Mouse (Mus musculus) hindbrain, embryonic 14.5 days (tissue): ENCODE results near the gene Tenm1. TPM values are rescaled to one million over a fixed set of nuclear protein-coding genes. Genes with fewer than 3 reads are reported as not detected.

Experiments used
- ATAC-seq: fragments of 200-750 bp; cut with Nextera tagmentation; 2 replicates; pipeline ENCODE4 v1.8.0; 2017; ENCODE audit warnings: moderate number of reproducible peaks, mild to moderate bottlenecking, moderate TSS enrichment, moderate library complexity; ENCODE audit not compliant: low FRiP score
- DNase-seq: peaks from one replicate; pipeline ENCODE4 v3.0.0-alpha.2; 2015; ENCODE audit warnings: low spot score
- H3K27ac ChIP-seq: fragments of 300-500 bp; sonication (generic); 2 replicates; pipeline ENCODE4 v1.5.1; 2014; ENCODE audit warnings: mild to moderate bottlenecking, moderate library complexity
- H3K27me3 ChIP-seq: fragments of 300-500 bp; sonication (generic); 2 replicates; pipeline ENCODE4 v1.6.1; 2014; ENCODE audit warnings: mild to moderate bottlenecking, low read length, mixed read lengths; ENCODE audit not compliant: control insufficient read depth, insufficient read depth
- H3K36me3 ChIP-seq: fragments of 300-500 bp; sonication (generic); replicated peaks from 2 replicates; pipeline ENCODE4 v1.6.1; 2014; ENCODE audit not compliant: control insufficient read depth, insufficient read depth
- H3K4me1 ChIP-seq: fragments of 300-500 bp; sonication (generic); replicated peaks from 2 replicates; pipeline ENCODE4 v1.6.1; 2014; ENCODE audit warnings: antibody characterized with exemption, low read length, mixed read lengths; ENCODE audit not compliant: control insufficient read depth, insufficient read depth
- H3K4me2 ChIP-seq: fragments of 300-500 bp; sonication (generic); replicated peaks from 2 replicates; pipeline ENCODE4 v1.6.1; 2014; ENCODE audit warnings: mild to moderate bottlenecking, moderate library complexity
- H3K4me3 ChIP-seq: fragments of 300-500 bp; sonication (generic); replicated peaks from 2 replicates; pipeline ENCODE4 v1.5.1; 2014; ENCODE audit warnings: mild to moderate bottlenecking, low read length
- H3K9ac ChIP-seq: fragments of 300-500 bp; sonication (generic); 2 replicates; pipeline ENCODE4 v1.6.1; 2014
- H3K9me3 ChIP-seq: fragments of 300-500 bp; sonication (generic); 2 replicates; pipeline ENCODE4 v1.6.1; 2016; ENCODE audit warnings: low read length; ENCODE audit not compliant: control insufficient read depth
- WGBS: fragments of 180-500 bp; shearing (Covaris S2); extraction: QIAGEN DNeasy Blood & Tissue Kit; methylation state at CpG from one replicate; pipeline ENCODE4 v1.1.7; 2014; 5-methylcytosine and 5-hydroxymethylcytosine counted together
- polyA plus RNA-seq: library from polyadenylated mRNA; unstranded; fragments of >200 nt; fragmentation: Nextera tagmentation; extraction: Ambion mirVana; gene quantifications from 2 replicates; pipeline ENCODE4 v1.2.1, GENCODE M21; 2014

Gene Tenm1
- polyA plus RNA-seq, 1 experiment from 2014 or later = 30.8 TPM

DNA sequence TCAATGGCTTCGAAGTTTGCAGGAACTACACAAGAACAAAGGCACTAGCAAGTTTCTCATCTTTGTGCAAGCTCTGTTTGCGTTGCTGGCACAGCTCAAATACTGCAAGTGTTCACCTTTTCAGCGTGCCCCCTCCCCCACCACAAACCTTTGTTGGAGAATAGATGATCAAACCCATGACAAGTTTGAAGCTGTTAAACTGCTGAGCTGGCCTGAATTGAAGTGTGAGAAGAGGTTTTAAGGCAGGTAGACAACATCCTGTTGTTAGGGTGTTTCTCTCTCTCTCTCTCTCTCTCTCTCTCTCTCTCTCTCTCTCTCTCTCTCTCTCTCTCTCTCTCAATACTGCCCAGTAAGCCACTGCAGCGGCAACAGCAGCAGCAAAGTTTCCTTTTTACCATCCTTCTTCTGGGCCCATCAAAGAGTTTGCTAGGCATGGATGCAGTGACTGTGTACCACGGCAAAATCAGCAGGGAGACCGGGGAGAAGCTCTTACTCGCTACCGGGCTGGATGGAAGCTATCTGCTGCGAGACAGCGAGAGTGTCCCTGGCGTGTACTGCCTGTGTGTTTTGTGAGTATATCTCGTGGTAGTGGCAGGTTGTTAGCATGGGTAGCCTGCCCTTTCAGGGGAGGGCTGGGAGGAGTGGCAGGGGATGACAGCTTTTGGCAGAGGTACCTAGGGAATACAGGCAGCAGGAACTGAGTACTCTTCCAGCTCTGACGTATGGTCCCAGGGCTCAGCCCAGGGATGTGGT lies 926.5 kb downstream of the Tenm1 start, which contains the start of gene Sh2d1a:
Gene Sh2d1a, plus strand, starts transcription at position 163 of the 753 bp plus-strand sequence.
- no peak for DNase-seq
- no peaks in the 10 kb centered on the region for H3K27me3 ChIP-seq
- no peaks in the 10 kb centered on the region for H3K36me3 ChIP-seq
- H3K4me2 ChIP-seq = no peak within 1 kb of the TSS
- WGBS = 75% methylated on average over 13 of the region's 13 CpGs
- H3K27ac ChIP-seq = no peak within 1 kb of the TSS
- ATAC-seq = no peak
- no peak within 1 kb of the TSS for H3K9ac ChIP-seq
- no peaks in the 10 kb centered on the region for H3K9me3 ChIP-seq
- no peak within 1 kb of the TSS for H3K4me3 ChIP-seq
- no peaks in the 10 kb centered on the region for H3K4me1 ChIP-seq

DNA sequence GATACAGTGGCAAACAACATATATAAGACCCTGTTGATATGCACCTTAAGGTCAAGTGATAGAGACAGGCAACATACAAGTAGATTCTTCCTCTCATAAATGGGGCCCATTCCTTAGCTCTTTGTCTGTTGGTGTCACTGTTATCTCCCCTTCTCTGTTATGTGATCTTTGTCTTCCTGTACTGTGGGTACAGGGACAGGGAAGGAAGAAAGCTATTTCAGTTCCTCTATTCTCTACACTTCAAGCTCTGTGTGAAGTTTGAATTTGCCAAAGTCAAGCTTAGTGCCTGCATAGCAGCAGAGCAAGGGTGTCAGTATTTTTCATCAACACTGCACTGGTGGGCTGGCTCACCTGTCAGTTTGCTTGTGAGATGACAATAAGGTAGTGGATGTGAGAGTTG lies 928.4 kb downstream of the Tenm1 start:
- Histone ChIP-seq H3K4me2 (no peak overlapping the region), H3K9ac (no peak overlapping the region), H3K36me3 (no peaks in the 10 kb centered on the region), H3K27me3 (no peaks in the 10 kb centered on the region), H3K27ac (no peak overlapping the region), H3K4me1 (no peaks in the 10 kb centered on the region), H3K9me3 (no peaks in the 10 kb centered on the region), H3K4me3 (no peak overlapping the region)
- ATAC-seq (no peak), DNase-seq (no peak)

DNA sequence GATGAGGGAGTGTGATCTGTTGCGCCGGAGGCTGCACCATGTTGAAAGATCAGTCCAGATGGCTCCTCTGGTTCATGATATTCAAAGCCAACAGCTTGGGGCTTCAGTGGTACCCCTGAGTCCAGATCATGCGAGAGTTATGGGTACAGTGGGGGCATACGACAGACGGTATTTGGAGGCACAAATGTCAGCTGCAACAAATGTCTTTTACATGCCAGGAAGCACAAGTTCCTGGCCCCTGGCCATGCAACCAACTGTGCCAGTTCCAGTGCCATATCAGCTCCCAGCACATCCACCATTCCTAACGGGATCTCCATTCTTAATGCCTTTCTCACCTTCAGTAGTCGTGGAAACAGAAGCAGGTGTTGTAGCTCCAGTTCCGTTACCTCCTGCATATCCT lies 938.6 kb downstream of the Tenm1 start:
- Histone ChIP-seq H3K27ac (no peak overlapping the region), H3K9ac (no peak overlapping the region), H3K4me1 (no peaks in the 10 kb centered on the region), H3K4me2 (no peak overlapping the region), H3K27me3 (no peaks in the 10 kb centered on the region), H3K36me3 (no peaks in the 10 kb centered on the region), H3K9me3 (no peaks in the 10 kb centered on the region), H3K4me3 (no peak overlapping the region)
- DNase-seq (no peak), ATAC-seq (no peak)
- WGBS = 94% methylated on average over 8 of the region's 8 CpGs

DNA sequence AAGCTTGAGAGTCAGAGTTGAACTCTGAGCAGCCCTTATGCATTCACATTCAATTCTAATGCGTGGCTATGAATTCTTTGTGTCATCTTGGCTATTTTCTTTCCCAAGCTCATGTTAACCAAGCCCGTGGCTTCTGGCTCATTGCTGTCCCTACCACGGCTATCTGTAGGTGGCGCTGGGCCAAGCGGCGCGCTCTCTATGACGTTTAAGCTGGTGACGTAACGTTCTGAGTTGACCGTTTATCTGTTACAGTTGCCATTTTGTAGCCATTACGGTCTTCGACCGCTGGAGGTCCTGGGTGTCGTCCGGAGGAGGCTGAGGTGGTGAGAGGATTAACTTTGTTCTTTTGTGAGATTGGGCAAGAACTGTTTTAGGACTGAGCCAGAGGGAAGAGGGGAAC lies 939.5 kb downstream of the Tenm1 start, which contains the start of gene Tex13c2:
Gene Tex13c2, plus strand, starts transcription at position 246 of the 400 bp plus-strand sequence.
- no peak within 1 kb of the TSS for H3K9ac ChIP-seq
- no peak within 1 kb of the TSS for H3K27ac ChIP-seq
- ATAC-seq = no peak
- H3K27me3 ChIP-seq = no peaks in the 10 kb centered on the region
- no peaks in the 10 kb centered on the region for H3K36me3 ChIP-seq
- no peaks in the 10 kb centered on the region for H3K4me1 ChIP-seq
- no peak within 1 kb of the TSS for H3K4me3 ChIP-seq
- no peak for DNase-seq
- H3K4me2 ChIP-seq = no peak within 1 kb of the TSS
- 92% methylated on average over 16 of the region's 16 CpGs for WGBS
- no peaks in the 10 kb centered on the region for H3K9me3 ChIP-seq

Other genes starting within 250 kb of the Tenm1 start
- not detected in 2 replicates for gene Tex13c1, start 162.0 kb upstream of the Tenm1 start, polyA plus RNA-seq